Comparison of ENCODE assay signal across 16 mouse cellular contexts in the genomic region with DNA sequence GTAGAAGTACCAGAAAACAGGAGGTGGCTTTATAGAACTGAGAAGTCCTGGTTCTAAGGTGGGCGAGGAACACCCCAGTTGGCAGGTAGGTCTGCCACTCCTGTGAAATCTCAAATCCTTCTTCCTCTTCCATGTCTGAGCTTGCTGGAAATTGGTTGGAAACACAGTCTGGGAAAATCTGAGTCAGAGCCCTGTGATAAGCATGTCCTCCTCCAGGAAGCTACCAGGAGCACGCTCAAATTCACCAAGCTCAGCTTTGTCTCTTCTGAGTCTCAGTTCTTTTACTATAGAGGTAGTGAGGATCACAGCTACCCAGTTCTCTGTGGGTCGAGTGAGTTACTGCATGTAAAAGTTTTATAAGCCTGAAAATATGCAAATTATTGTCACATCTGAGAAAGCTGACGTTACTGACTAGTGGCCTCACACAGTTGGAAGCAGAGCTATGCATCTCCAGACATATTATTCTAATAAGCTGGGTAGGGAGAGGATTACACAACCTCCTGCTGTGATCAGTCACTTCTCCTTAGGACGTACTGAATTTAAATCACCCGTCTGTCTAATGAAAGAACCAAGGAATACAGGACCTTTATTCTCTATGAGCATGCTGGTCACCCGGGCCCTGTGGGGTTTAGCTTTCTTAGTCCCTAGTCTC.
A peak's percentile ranks its signal among the peaks of the same experiment; 100 is the strongest.
DNase-seq lines count a peak whose midpoint lies in the region; ATAC-seq and TF ChIP-seq lines count a peak whose summit lies in the region.
"Had no signal": no experiment of that assay in that cellular context is flagged by ENCODE, and none has a peak within 500 bp of the region (broad histone marks: within the 10 kb centered on the region; RNA-seq: fewer than 3 reads in every experiment).

No protein-coding gene starts in this region.

- ATAC-seq in heart, embryonic 12.5 days (ENCODE audit: insufficient number of reproducible peaks, low FRiP score), result no peak
- ATAC-seq in intestine, embryonic 16.5 days, result no peak
- ATAC-seq: intestine, embryonic 15.5 days had no signal

- no peaks in the 10 kb centered on the region for H3K9me3 ChIP-seq in heart, embryonic 12.5 days (replicated peaks)
- no peaks in the 10 kb centered on the region for H3K9me3 ChIP-seq in intestine, embryonic 16.5 days (ENCODE audit: control insufficient read depth, low read length)
- H3K9me3 ChIP-seq: intestine, embryonic 15.5 days; kidney, embryonic 15.5 days; neural tube, embryonic 13.5 days had no signal

- H3K27ac ChIP-seq in heart, embryonic 12.5 days (ENCODE audit: poor library complexity, severe bottlenecking), result peak overlapping the region; percentile 9; the same call in 1 of the 2 replicates
- peak overlapping the region; percentile 37 for H3K27ac ChIP-seq in embryonic fibroblast, embryonic 13.5 days (ENCODE audit: insufficient read depth, low read length)
- H3K27ac ChIP-seq in intestine, embryonic 16.5 days (ENCODE audit: low read length), result no peak overlapping the region
- H3K27ac ChIP-seq: hindbrain, embryonic 14.5 days; intestine, embryonic 15.5 days; kidney, embryonic 15.5 days; neural tube, embryonic 13.5 days had no signal

- TF ChIP-seq CTCF in embryonic fibroblast, embryonic 13.5 days (IDR thresholded peaks at IDR 0.05; ENCODE audit: borderline replicate concordance, insufficient read depth, low read length), result no peak

- H3K27me3 ChIP-seq in heart, embryonic 12.5 days (replicated peaks), result no peaks in the 10 kb centered on the region
- no peaks in the 10 kb centered on the region for H3K27me3 ChIP-seq in intestine, embryonic 16.5 days (replicated peaks; ENCODE audit: control insufficient read depth, insufficient read depth, low read length)
- H3K27me3 ChIP-seq: intestine, embryonic 15.5 days; neural tube, embryonic 13.5 days had no signal

- H3K9ac ChIP-seq in heart, embryonic 12.5 days, result no peak overlapping the region
- H3K9ac ChIP-seq in intestine, embryonic 16.5 days (ENCODE audit: low read depth, low read length), result no peak overlapping the region
- H3K9ac ChIP-seq: hindbrain, embryonic 14.5 days; intestine, embryonic 15.5 days; kidney, embryonic 15.5 days; neural tube, embryonic 13.5 days had no signal

- no peaks in the 10 kb centered on the region for H3K36me3 ChIP-seq in heart, embryonic 12.5 days
- H3K36me3 ChIP-seq in intestine, embryonic 16.5 days (ENCODE audit: control insufficient read depth, insufficient read depth, low read length), result no peaks in the 10 kb centered on the region
- H3K36me3 ChIP-seq: intestine, embryonic 15.5 days; kidney, embryonic 15.5 days; neural tube, embryonic 13.5 days had no signal

- 59% methylated on average over 7 of the region's 7 CpGs for WGBS in heart, embryonic 12.5 days
- WGBS in intestine, embryonic 16.5 days, result 72% methylated on average over 7 of the region's 7 CpGs

- no peak overlapping the region for H3K4me3 ChIP-seq in heart, embryonic 12.5 days
- H3K4me3 ChIP-seq in embryonic fibroblast, embryonic 13.5 days (ENCODE audit: insufficient read depth, low read length), result no peak overlapping the region
- H3K4me3 ChIP-seq in intestine, embryonic 16.5 days (ENCODE audit: low read length), result no peak overlapping the region
- H3K4me3 ChIP-seq: intestine, embryonic 15.5 days; kidney, embryonic 15.5 days; neural tube, embryonic 13.5 days had no signal

- H3K4me1 ChIP-seq in heart, embryonic 12.5 days (replicated peaks), result peaks cover 33% of the 10 kb centered on the region
- peaks cover 6% of the 10 kb centered on the region; the same call in 1 of the 2 replicates for H3K4me1 ChIP-seq in embryonic fibroblast, embryonic 13.5 days (ENCODE audit: control insufficient read depth, insufficient read depth, low read length)
- H3K4me1 ChIP-seq in intestine, embryonic 16.5 days (ENCODE audit: control insufficient read depth, insufficient read depth, low read length), result no peaks in the 10 kb centered on the region
- H3K4me1 ChIP-seq: intestine, embryonic 15.5 days had no signal

- no peak for DNase-seq in heart, adult 9 months (ENCODE audit: low spot score in 2 of 2)
- DNase-seq in retina, postnatal 1 day, result peak; percentile 16
- DNase-seq in retina, embryonic 14.5 days (ENCODE audit: low spot score), result no peak
- no peak for DNase-seq in urinary bladder, adult 18-20 months (ENCODE audit: low spot score in 2 of 2)
- DNase-seq: adrenal gland, postnatal 36 days; cerebellum, postnatal 10 days; lung, adult 2 months; lung, postnatal 4 days; thymus, adult 18-20 months had no signal

- no peak for TF ChIP-seq POLR2A in embryonic fibroblast, embryonic 13.5 days (IDR thresholded peaks at IDR 0.05; ENCODE audit: low read depth, low read length)

- H3K4me2 ChIP-seq in heart, embryonic 12.5 days, result no peak overlapping the region
- no peak overlapping the region for H3K4me2 ChIP-seq in intestine, embryonic 16.5 days (ENCODE audit: low read depth, low read length)
- H3K4me2 ChIP-seq: hindbrain, embryonic 14.5 days; intestine, embryonic 15.5 days; kidney, embryonic 15.5 days; neural tube, embryonic 13.5 days had no signal
